Mouse (Mus musculus) gastrocnemius, adult 2 months (tissue): Measurements from ENCODE around the gene Slc44a5. TPM values are rescaled to one million over a fixed set of nuclear protein-coding genes. Genes with fewer than 3 reads are reported as not detected.

Experiments used
- DNase-seq: peaks from one replicate; pipeline ENCODE4 v3.0.0; 2022
- H3K27ac ChIP-seq: fragments of 200-600 bp; 2 replicates; pipeline ENCODE4 v1.8.1; 2022; ENCODE audit warnings: mild to moderate bottlenecking
- H3K4me3 ChIP-seq: fragments of 200-600 bp; 2 replicates; pipeline ENCODE4 v1.8.1; 2022; ENCODE audit warnings: mild to moderate bottlenecking, moderate library complexity
- CTCF ChIP-seq: fragments of 200-600 bp; IDR thresholded peaks from 2 replicates; pipeline ENCODE4 v1.8.1; 2022; ENCODE audit warnings: antibody characterized with exemption, mild to moderate bottlenecking, moderate library complexity
- intact Hi-C: fragments of 180-260 bp; cut with DNase I; formaldehyde crosslinking; loops from one replicate; pipeline ENCODE4 v1.15.1; 2025
- total RNA-seq, 2 experiments: library from RNA; stranded (reverse); gene quantifications; 2 replicates each; pipeline ENCODE4 v1.2.3; 2021

Gene Slc44a5
- total RNA-seq, 2 experiments from 2014 or later, result 0.17 TPM; not detected in 1

GRCm38 (mm10) chr3:154089996-154090395, 116.8 kb downstream of the Slc44a5 start:
- Histone ChIP-seq H3K27ac (no peak overlapping the region), H3K4me3 (no peak overlapping the region)
- no peak for DNase-seq
- no peak for TF ChIP-seq CTCF
- intact Hi-C loops, result no loop called here

- no peak for TF ChIP-seq CTCF
- no peak overlapping the region for H3K4me3 ChIP-seq
- no peak for DNase-seq
- intact Hi-C loops, result no loop called here
- no peak overlapping the region for H3K27ac ChIP-seq
Measured at GRCm38 (mm10) chr3:154091468-154092338, 118.5 kb downstream of the Slc44a5 start.

- no peak for DNase-seq
- H3K4me3 ChIP-seq, result no peak overlapping the region
- intact Hi-C loops, result no loop called here
Measured at GRCm38 (mm10) chr3:154092466-154092865, 119.2 kb downstream of the Slc44a5 start.

GRCm38 (mm10) chr3:154093745-154094322, 120.6 kb downstream of the Slc44a5 start:
- no peak for DNase-seq
- no peak overlapping the region for H3K27ac ChIP-seq
- intact Hi-C loops, result no loop called here
- no peak overlapping the region for H3K4me3 ChIP-seq
- no peak for TF ChIP-seq CTCF

More at GRCm38 (mm10) chr3:154092466-154092865, 119.2 kb downstream of the Slc44a5 start:
- no peak overlapping the region for H3K27ac ChIP-seq
- TF ChIP-seq CTCF, result no peak

- no peak for DNase-seq
- intact Hi-C loops, result no loop called here
- TF ChIP-seq CTCF, result no peak
- no peak overlapping the region for H3K27ac ChIP-seq
- no peak overlapping the region for H3K4me3 ChIP-seq
Measured at GRCm38 (mm10) chr3:154101671-154102070, 128.4 kb downstream of the Slc44a5 start.

- no peak overlapping the region for H3K27ac ChIP-seq
- intact Hi-C loops, result no loop called here
- no peak for DNase-seq
- no peak for TF ChIP-seq CTCF
- H3K4me3 ChIP-seq, result no peak overlapping the region
Measured at GRCm38 (mm10) chr3:154110528-154110927, 137.3 kb downstream of the Slc44a5 start.

GRCm38 (mm10) chr3:154111221-154111620, 138.0 kb downstream of the Slc44a5 start:
- DNase-seq, result no peak
- no peak for TF ChIP-seq CTCF
- intact Hi-C loops, result no loop called here
- no peak overlapping the region for H3K4me3 ChIP-seq
- H3K27ac ChIP-seq, result no peak overlapping the region

- intact Hi-C loops, result no loop called here
- TF ChIP-seq CTCF, result no peak
- no peak overlapping the region for H3K27ac ChIP-seq
- H3K4me3 ChIP-seq, result no peak overlapping the region
- no peak for DNase-seq
Measured at GRCm38 (mm10) chr3:154114991-154115390, 141.8 kb downstream of the Slc44a5 start.

- no peak for DNase-seq
- no peak overlapping the region for H3K4me3 ChIP-seq
- intact Hi-C loops, result no loop called here
- no peak overlapping the region for H3K27ac ChIP-seq
- no peak for TF ChIP-seq CTCF
Measured at GRCm38 (mm10) chr3:154115478-154115877, 142.2 kb downstream of the Slc44a5 start.

- no peak for DNase-seq
- intact Hi-C loops, result no loop called here
- Histone ChIP-seq H3K4me3 (no peak overlapping the region), H3K27ac (no peak overlapping the region)
- TF ChIP-seq CTCF, result no peak
Measured at GRCm38 (mm10) chr3:154116000-154116399, 142.8 kb downstream of the Slc44a5 start.

GRCm38 (mm10) chr3:154118992-154119603, 145.9 kb downstream of the Slc44a5 start:
- H3K27ac ChIP-seq, result no peak overlapping the region
- TF ChIP-seq CTCF, result no peak
- H3K4me3 ChIP-seq, result no peak overlapping the region
- intact Hi-C loops, result no loop called here
- no peak for DNase-seq

- TF ChIP-seq CTCF, result no peak
- DNase-seq, result no peak
- Histone ChIP-seq H3K27ac (no peak overlapping the region), H3K4me3 (no peak overlapping the region)
- intact Hi-C loops, result no loop called here
Measured at GRCm38 (mm10) chr3:154122531-154122930, 149.3 kb downstream of the Slc44a5 start.

GRCm38 (mm10) chr3:154124890-154125575, 151.8 kb downstream of the Slc44a5 start:
- no peak for DNase-seq
- no peak for TF ChIP-seq CTCF
- Histone ChIP-seq H3K27ac (no peak overlapping the region), H3K4me3 (no peak overlapping the region)
- intact Hi-C loops, result no loop called here
